ENCODE assay signal across 22 mouse cellular contexts in genomic region chr7:122800821-122801220, GRCm38 (mm10).
"Had no signal": no experiment of that assay in that cellular context is flagged by ENCODE, and none has a peak within 500 bp of the region (broad histone marks: within the 10 kb centered on the region; RNA-seq: fewer than 3 reads in every experiment).

No protein-coding gene starts in this region.

- DNase-seq: kidney, adult 18-20 months; kidney, postnatal 10 days; layer of hippocampus, postnatal 36 days; liver; lung, adult 18-20 months; lung, postnatal 10 days; lung, postnatal 36 days; right cerebral cortex, postnatal 4 days; thymus, adult 2 months; thymus, postnatal 14 days; thymus, postnatal 4 days had no signal

- ATAC-seq: liver, embryonic 12.5 days; midbrain, embryonic 13.5 days had no signal

- H3K4me3 ChIP-seq: kidney, embryonic 15.5 days; left cerebral cortex, adult 2 months; limb, embryonic 10.5 days; limb, embryonic 13.5 days; liver, embryonic 12.5 days; liver, embryonic 15.5 days; lung, embryonic 15.5 days; megakaryocyte, embryonic 14.5 days; midbrain, embryonic 10.5 days; midbrain, embryonic 13.5 days had no signal

- H3K4me1 ChIP-seq: limb, embryonic 10.5 days; liver, embryonic 12.5 days; liver, embryonic 15.5 days; megakaryocyte, embryonic 14.5 days; midbrain, embryonic 10.5 days; midbrain, embryonic 13.5 days had no signal

- H3K27ac ChIP-seq: kidney, embryonic 15.5 days; left cerebral cortex, adult 2 months; limb, embryonic 10.5 days; limb, embryonic 13.5 days; liver, embryonic 12.5 days; liver, embryonic 15.5 days; lung, embryonic 15.5 days; midbrain, embryonic 10.5 days; midbrain, embryonic 13.5 days; stomach, postnatal 0 days had no signal

- H3K36me3 ChIP-seq: kidney, embryonic 15.5 days; limb, embryonic 10.5 days; limb, embryonic 13.5 days; liver, embryonic 12.5 days; liver, embryonic 15.5 days; lung, embryonic 15.5 days; midbrain, embryonic 10.5 days; midbrain, embryonic 13.5 days had no signal

- H3K27me3 ChIP-seq: kidney, embryonic 15.5 days; limb, embryonic 13.5 days; liver, embryonic 12.5 days; liver, embryonic 15.5 days; lung, embryonic 15.5 days; megakaryocyte, embryonic 14.5 days; midbrain, embryonic 13.5 days had no signal

- H3K4me2 ChIP-seq: kidney, embryonic 15.5 days; limb, embryonic 13.5 days; liver, embryonic 12.5 days; liver, embryonic 15.5 days; lung, embryonic 15.5 days; midbrain, embryonic 13.5 days had no signal

- H3K9me3 ChIP-seq: kidney, embryonic 15.5 days; limb, embryonic 10.5 days; limb, embryonic 13.5 days; liver, embryonic 12.5 days; liver, embryonic 15.5 days; lung, embryonic 15.5 days; midbrain, embryonic 10.5 days; midbrain, embryonic 13.5 days had no signal

- H3K9ac ChIP-seq: kidney, embryonic 15.5 days; limb, embryonic 13.5 days; liver, embryonic 12.5 days; liver, embryonic 15.5 days; lung, embryonic 15.5 days; midbrain, embryonic 13.5 days had no signal
